24 mouse cellular contexts compared by ENCODE assay signal in genomic region chr8:94537456-94537855, GRCm38 (mm10). TPM values are rescaled to one million over a fixed set of nuclear protein-coding genes. Genes with fewer than 3 reads are reported as not detected.
DNase-seq lines count a peak whose midpoint lies in the region; ATAC-seq and TF ChIP-seq lines count a peak whose summit lies in the region.
"Had no signal": no experiment of that assay in that cellular context is flagged by ENCODE, and none has a peak within 500 bp of the region (broad histone marks: within the 10 kb centered on the region; RNA-seq: fewer than 3 reads in every experiment).

No protein-coding gene starts in this region.

- H3K4me3 ChIP-seq in gastrocnemius, adult 2 months: no peak overlapping the region
- no peak overlapping the region for H3K4me3 ChIP-seq in hindbrain, embryonic 15.5 days
- H3K4me3 ChIP-seq in hindbrain, embryonic 11.5 days (ENCODE audit: low read depth, low read length): no peak overlapping the region
- H3K4me3 ChIP-seq: forebrain, embryonic 10.5 days; limb, embryonic 15.5 days; lung, embryonic 15.5 days; megakaryocyte, embryonic 14.5 days; midbrain, embryonic 15.5 days had no signal

- peaks cover 9% of the 10 kb centered on the region; the same call in 1 of the 2 replicates for H3K27me3 ChIP-seq in hindbrain, embryonic 15.5 days
- peaks cover 19% of the 10 kb centered on the region for H3K27me3 ChIP-seq in hindbrain, embryonic 11.5 days (ENCODE audit: control insufficient read depth, insufficient read depth, low read length)

- H3K4me1 ChIP-seq in hindbrain, embryonic 15.5 days (replicated peaks): peaks cover 48% of the 10 kb centered on the region
- H3K4me1 ChIP-seq in hindbrain, embryonic 11.5 days (replicated peaks; ENCODE audit: control insufficient read depth, insufficient read depth, low read length): no peaks in the 10 kb centered on the region

- H3K36me3 ChIP-seq in hindbrain, embryonic 15.5 days: no peaks in the 10 kb centered on the region
- H3K36me3 ChIP-seq in hindbrain, embryonic 11.5 days (ENCODE audit: control insufficient read depth, insufficient read depth, low read length): no peaks in the 10 kb centered on the region
- H3K36me3 ChIP-seq: forebrain, embryonic 10.5 days; limb, embryonic 15.5 days; lung, embryonic 15.5 days; midbrain, embryonic 15.5 days had no signal

- peak; percentile 46 for DNase-seq in gastrocnemius, adult 2 months
- no peak for DNase-seq in gastrocnemius, adult 18-20 months (ENCODE audit: low spot score)
- DNase-seq in hindbrain, embryonic 11.5 days (ENCODE audit: low spot score): no peak
- DNase-seq in 3134 (ENCODE audit: extremely low read depth, insufficient read length, low spot score) (peak; percentile 36), adipocyte (ENCODE audit: low spot score) (peak; percentile 29)
- DNase-seq in embryo, embryonic 10.5 days (ENCODE audit: low spot score): no peak
- no peak for DNase-seq in kidney, postnatal 36 days
- DNase-seq: adrenal gland, postnatal 10 days; cerebellum, adult 9-10 months; gastrocnemius, postnatal 10 days; kidney, adult 18-20 months; layer of hippocampus, adult 9-11 months; left cerebral cortex, postnatal 4 days; lung, postnatal 36 days; right cerebral cortex, postnatal 14 days had no signal

- 72% methylated on average over 2 of the region's 2 CpGs for whole genome bisulfite sequencing in hindbrain, embryonic 15.5 days
- WGBS in hindbrain, embryonic 11.5 days: 94% methylated on average over 2 of the region's 2 CpGs

- ATAC-seq in hindbrain, embryonic 15.5 days (ENCODE audit: low FRiP score, low read depth): peak; percentile 42; the same call in 1 of the 2 replicates
- ATAC-seq in hindbrain, embryonic 11.5 days (ENCODE audit: low FRiP score): no peak
- ATAC-seq: activated CD4-positive, CD25-positive, alpha-beta regulatory T cell, adult 4 months; inflammation-experienced regulatory T-cells, adult 6 months; midbrain, embryonic 15.5 days had no signal

- H3K9ac ChIP-seq in hindbrain, embryonic 15.5 days: no peak overlapping the region
- no peak overlapping the region for H3K9ac ChIP-seq in hindbrain, embryonic 11.5 days (ENCODE audit: low read depth, low read length)
- H3K9ac ChIP-seq: limb, embryonic 15.5 days; liver, embryonic 14.5 days; lung, embryonic 15.5 days; midbrain, embryonic 15.5 days had no signal

- peak overlapping the region; percentile 6; the same call in 1 of the 2 replicates for H3K27ac ChIP-seq in gastrocnemius, adult 2 months
- H3K27ac ChIP-seq in hindbrain, embryonic 15.5 days (replicated peaks): 0 out of 2 replicates have a peak overlapping the region, but pooled peaks have one; percentile 12
- no peak overlapping the region for H3K27ac ChIP-seq in hindbrain, embryonic 11.5 days (ENCODE audit: low read depth, low read length)
- H3K27ac ChIP-seq: forebrain, embryonic 10.5 days; limb, embryonic 15.5 days; liver, embryonic 14.5 days; lung, embryonic 15.5 days; midbrain, embryonic 15.5 days had no signal

- intact Hi-C loops in gastrocnemius, adult 2 months (cut with DNase I): no loop called here

- H3K9me3 ChIP-seq in hindbrain, embryonic 15.5 days: no peaks in the 10 kb centered on the region
- no peaks in the 10 kb centered on the region for H3K9me3 ChIP-seq in hindbrain, embryonic 11.5 days (ENCODE audit: control insufficient read depth, low read length)
- H3K9me3 ChIP-seq: forebrain, embryonic 10.5 days; limb, embryonic 15.5 days; lung, embryonic 15.5 days; megakaryocyte, embryonic 14.5 days; midbrain, embryonic 15.5 days had no signal

- no peak for TF ChIP-seq CTCF in gastrocnemius, adult 2 months (IDR thresholded peaks at IDR 0.05)

- no peak overlapping the region for H3K4me2 ChIP-seq in hindbrain, embryonic 15.5 days
- H3K4me2 ChIP-seq in hindbrain, embryonic 11.5 days (replicated peaks; ENCODE audit: low read depth, low read length): no peak overlapping the region
- H3K4me2 ChIP-seq: limb, embryonic 15.5 days; lung, embryonic 15.5 days; midbrain, embryonic 15.5 days had no signal

RNA-seq across cellular contexts. Expression of gene Cpne2, which starts 4.7 kb away (rescaled TPM):
- 1 to 10 TPM; 4.9 to 6.9 TPM for total RNA-seq in gastrocnemius, adult 2 months (2021)
- 10 to 100 TPM in 1 of 2 experiments, 1 to 10 TPM in 1; 5.8 to 10.1 TPM for total RNA-seq in gastrocnemius, adult 18-20 months (2021)
- polyA plus RNA-seq in hindbrain, embryonic 15.5 days (2015; fragmentation: Nextera tagmentation; extraction: Ambion mirVana): 19.4 and 26.4 TPM in 2 replicates
- polyA plus RNA-seq in hindbrain, embryonic 11.5 days (2014; fragmentation: Nextera tagmentation; extraction: Ambion mirVana): 9.8 and 10.1 TPM in 2 replicates

Comparison
In these comparisons a context has a peak if more than half of its experiments do, and no peak if none do; other contexts are left out.
1. DNase-seq: peak in gastrocnemius, adult 2 months (single experiment), 3134 (single experiment) and adipocyte (single experiment); none in gastrocnemius, adult 18-20 months (single experiment), hindbrain, embryonic 11.5 days (single experiment), embryo, embryonic 10.5 days (single experiment) and kidney, postnatal 36 days (0 of 2).